Mouse (Mus musculus): ENCODE results near the gene Meox1. TPM values are rescaled to one million over a fixed set of nuclear protein-coding genes. Genes with fewer than 3 reads are reported as not detected.

Meox1 gene
- total and polyA plus RNA-seq, 3 experiments: not detected

DNA sequence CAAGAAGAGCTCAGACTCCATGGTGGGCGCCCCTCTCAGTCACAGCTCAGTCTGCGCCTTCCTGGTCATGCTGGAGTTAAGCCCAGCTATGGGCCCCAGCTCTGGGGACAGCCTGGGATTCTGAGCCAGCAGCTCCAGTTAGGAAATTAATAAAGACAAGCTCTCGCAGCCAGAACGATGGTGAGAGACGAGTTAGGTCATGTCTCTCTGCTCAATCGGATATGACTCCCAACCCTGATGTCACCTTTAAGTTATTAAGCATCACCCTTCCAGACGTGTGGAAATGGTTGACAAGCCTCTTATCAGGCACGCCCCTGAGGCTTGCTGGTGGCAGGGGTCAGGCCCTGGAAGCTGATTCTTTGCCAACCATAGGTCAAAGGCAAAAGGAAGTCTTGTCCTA, 20.3 kb downstream of the Meox1 start:
- H3K4me3 ChIP-seq (ENCODE audit: low read depth, low read length): no peak overlapping the region
- H3K36me3 ChIP-seq (replicated peaks): no peaks in the 10 kb centered on the region
- no peaks in the 10 kb centered on the region for H3K27me3 ChIP-seq (ENCODE audit: insufficient read depth, low read length)
- H3K4me1 ChIP-seq (ENCODE audit: insufficient read depth, low read depth, low read length): no peaks in the 10 kb centered on the region
- no peak for DNase-seq (ENCODE audit: low spot score)
- no peak for ATAC-seq (ENCODE audit: extremely low read depth, insufficient number of reproducible peaks, low FRiP score, poor library complexity, severe bottlenecking)
- no peak for TF ChIP-seq POLR2AphosphoS5 (IDR thresholded peaks at IDR 0.05; ENCODE audit: insufficient replicate concordance, low read depth, low read length)
- no peak for TF ChIP-seq GATA1 (IDR thresholded peaks at IDR 0.05; ENCODE audit: borderline replicate concordance, low read length)
- TF ChIP-seq GATA2 (IDR thresholded peaks at IDR 0.05; ENCODE audit: borderline replicate concordance, low read depth, low read length): no peak
- TF ChIP-seq CTCF (IDR thresholded peaks at IDR 0.05; ENCODE audit: low read depth, low read length): no peak
- TF ChIP-seq TAL1 (conservative IDR thresholded peaks at IDR 0.05; ENCODE audit: low read depth, low read length): no peak
- no peaks in the 10 kb centered on the region for H3K9me3 ChIP-seq (replicated peaks)

DNA sequence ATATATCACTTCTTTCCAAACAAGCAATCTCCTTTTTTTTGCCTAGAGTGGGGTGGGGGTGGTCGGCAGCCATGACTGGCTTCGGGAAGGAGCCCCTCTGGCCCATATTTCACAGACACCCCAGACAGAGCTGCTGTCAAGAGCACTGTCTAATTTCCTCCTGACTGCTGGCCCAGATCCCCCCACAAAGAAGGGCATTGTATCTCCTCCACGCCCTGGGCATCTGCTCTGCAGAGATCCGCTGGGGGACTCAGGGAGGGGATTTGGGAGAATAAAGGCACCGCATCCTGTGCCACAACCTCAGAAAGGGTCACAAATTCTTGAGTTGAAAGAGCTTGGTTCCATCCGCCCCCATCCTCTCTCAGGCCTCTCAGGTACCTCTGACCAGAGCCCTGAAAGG, 22.7 kb downstream of the Meox1 start:
- no peaks in the 10 kb centered on the region for H3K36me3 ChIP-seq (replicated peaks)
- no peak for ATAC-seq (ENCODE audit: extremely low read depth, insufficient number of reproducible peaks, low FRiP score, poor library complexity, severe bottlenecking)
- H3K4me1 ChIP-seq (ENCODE audit: insufficient read depth, low read depth, low read length): no peaks in the 10 kb centered on the region
- DNase-seq (ENCODE audit: low spot score): no peak
- TF ChIP-seq GATA2 (IDR thresholded peaks at IDR 0.05; ENCODE audit: borderline replicate concordance, low read depth, low read length): no peak
- no peak for TF ChIP-seq CTCF (IDR thresholded peaks at IDR 0.05; ENCODE audit: low read depth, low read length)
- TF ChIP-seq TAL1 (conservative IDR thresholded peaks at IDR 0.05; ENCODE audit: low read depth, low read length): no peak
- TF ChIP-seq GATA1 (IDR thresholded peaks at IDR 0.05; ENCODE audit: borderline replicate concordance, low read length): no peak
- TF ChIP-seq POLR2AphosphoS5 (IDR thresholded peaks at IDR 0.05; ENCODE audit: insufficient replicate concordance, low read depth, low read length): no peak
- H3K4me3 ChIP-seq (ENCODE audit: low read depth, low read length): no peak overlapping the region
- H3K27me3 ChIP-seq (ENCODE audit: insufficient read depth, low read length): no peaks in the 10 kb centered on the region
- no peaks in the 10 kb centered on the region for H3K9me3 ChIP-seq (replicated peaks)

DNA sequence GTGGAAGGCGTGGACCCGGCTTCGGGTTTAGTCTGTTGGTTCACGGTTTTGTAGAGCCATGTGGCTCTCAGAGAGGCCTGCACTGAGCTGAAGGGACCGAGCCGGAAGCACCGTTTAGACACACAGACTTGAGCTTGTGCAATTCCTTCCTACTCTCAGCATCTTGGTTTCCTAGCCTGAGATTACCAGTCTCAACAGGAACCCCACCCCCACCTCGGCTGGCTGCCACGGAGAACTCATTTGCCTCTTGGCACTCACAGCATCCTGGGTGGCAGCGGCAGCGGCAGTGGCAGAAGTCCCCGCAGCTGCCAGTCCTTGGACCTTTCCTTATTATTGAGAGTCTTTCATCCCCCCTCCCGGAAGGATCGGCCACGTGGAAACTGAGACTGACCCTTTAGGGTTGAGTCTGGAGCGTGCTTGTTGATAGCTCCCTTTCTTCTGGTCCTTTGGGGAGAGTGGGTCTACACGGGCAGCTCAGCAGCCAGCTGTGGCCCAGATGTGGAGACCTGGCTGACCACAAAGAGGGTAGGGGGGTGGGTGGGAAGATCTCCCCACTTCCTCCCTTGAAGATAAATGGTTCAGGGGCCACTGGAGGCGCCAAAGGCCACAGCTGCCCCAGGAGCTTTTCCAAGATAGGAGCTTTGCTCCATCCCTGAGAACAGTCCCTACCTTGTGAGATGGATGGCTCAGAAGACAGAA, 24.0 kb downstream of the Meox1 start:
- TF ChIP-seq TAL1 (conservative IDR thresholded peaks at IDR 0.05; ENCODE audit: low read depth, low read length): no peak
- TF ChIP-seq POLR2AphosphoS5 (IDR thresholded peaks at IDR 0.05; ENCODE audit: insufficient replicate concordance, low read depth, low read length): no peak
- no peak for TF ChIP-seq GATA1 (IDR thresholded peaks at IDR 0.05; ENCODE audit: borderline replicate concordance, low read length)
- no peak for TF ChIP-seq GATA2 (IDR thresholded peaks at IDR 0.05; ENCODE audit: borderline replicate concordance, low read depth, low read length)
- no peak for TF ChIP-seq CTCF (IDR thresholded peaks at IDR 0.05; ENCODE audit: low read depth, low read length)
- no peak for ATAC-seq (ENCODE audit: extremely low read depth, insufficient number of reproducible peaks, low FRiP score, poor library complexity, severe bottlenecking)
- Histone ChIP-seq H3K9me3 (replicated peaks) (no peaks in the 10 kb centered on the region), H3K4me3 (ENCODE audit: low read depth, low read length) (no peak overlapping the region), H3K27me3 (ENCODE audit: insufficient read depth, low read length) (no peaks in the 10 kb centered on the region), H3K36me3 (replicated peaks) (no peaks in the 10 kb centered on the region), H3K4me1 (ENCODE audit: insufficient read depth, low read depth, low read length) (no peaks in the 10 kb centered on the region)
- DNase-seq (ENCODE audit: low spot score): no peak

GRCm38 (mm10) chr11:101867513-101868052, 26.6 kb downstream of the Meox1 start:
- Histone ChIP-seq H3K4me3 (ENCODE audit: low read depth, low read length) (no peak overlapping the region), H3K36me3 (replicated peaks) (no peaks in the 10 kb centered on the region), H3K9me3 (replicated peaks) (no peaks in the 10 kb centered on the region), H3K27me3 (ENCODE audit: insufficient read depth, low read length) (no peaks in the 10 kb centered on the region), H3K4me1 (ENCODE audit: insufficient read depth, low read depth, low read length) (no peaks in the 10 kb centered on the region)
- TF ChIP-seq GATA2 (IDR thresholded peaks at IDR 0.05; ENCODE audit: borderline replicate concordance, low read depth, low read length) (no peak), CTCF (IDR thresholded peaks at IDR 0.05; ENCODE audit: low read depth, low read length) (no peak), GATA1 (IDR thresholded peaks at IDR 0.05; ENCODE audit: borderline replicate concordance, low read length) (no peak), POLR2AphosphoS5 (IDR thresholded peaks at IDR 0.05; ENCODE audit: insufficient replicate concordance, low read depth, low read length) (no peak), TAL1 (conservative IDR thresholded peaks at IDR 0.05; ENCODE audit: low read depth, low read length) (no peak)
- ATAC-seq (ENCODE audit: extremely low read depth, insufficient number of reproducible peaks, low FRiP score, poor library complexity, severe bottlenecking) (no peak), DNase-seq (ENCODE audit: low spot score) (no peak)

- ATAC-seq (ENCODE audit: extremely low read depth, insufficient number of reproducible peaks, low FRiP score, poor library complexity, severe bottlenecking) (no peak), DNase-seq (ENCODE audit: low spot score) (no peak)
- H3K36me3 ChIP-seq (replicated peaks): no peaks in the 10 kb centered on the region
- no peaks in the 10 kb centered on the region for H3K9me3 ChIP-seq (replicated peaks)
- H3K27me3 ChIP-seq (ENCODE audit: insufficient read depth, low read length): peaks cover 13% of the 10 kb centered on the region
- no peaks in the 10 kb centered on the region for H3K4me1 ChIP-seq (ENCODE audit: insufficient read depth, low read depth, low read length)
- no peak overlapping the region for H3K4me3 ChIP-seq (ENCODE audit: low read depth, low read length)
- no peak for TF ChIP-seq CTCF (IDR thresholded peaks at IDR 0.05; ENCODE audit: low read depth, low read length)
- TF ChIP-seq GATA2 (IDR thresholded peaks at IDR 0.05; ENCODE audit: borderline replicate concordance, low read depth, low read length): no peak
- TF ChIP-seq POLR2AphosphoS5 (IDR thresholded peaks at IDR 0.05; ENCODE audit: insufficient replicate concordance, low read depth, low read length): no peak
- TF ChIP-seq TAL1 (conservative IDR thresholded peaks at IDR 0.05; ENCODE audit: low read depth, low read length): no peak
- TF ChIP-seq GATA1 (IDR thresholded peaks at IDR 0.05; ENCODE audit: borderline replicate concordance, low read length): no peak
These were observed 35.4 kb downstream of the Meox1 start for GRCm38 (mm10) chr11:101858742-101859141.

DNA sequence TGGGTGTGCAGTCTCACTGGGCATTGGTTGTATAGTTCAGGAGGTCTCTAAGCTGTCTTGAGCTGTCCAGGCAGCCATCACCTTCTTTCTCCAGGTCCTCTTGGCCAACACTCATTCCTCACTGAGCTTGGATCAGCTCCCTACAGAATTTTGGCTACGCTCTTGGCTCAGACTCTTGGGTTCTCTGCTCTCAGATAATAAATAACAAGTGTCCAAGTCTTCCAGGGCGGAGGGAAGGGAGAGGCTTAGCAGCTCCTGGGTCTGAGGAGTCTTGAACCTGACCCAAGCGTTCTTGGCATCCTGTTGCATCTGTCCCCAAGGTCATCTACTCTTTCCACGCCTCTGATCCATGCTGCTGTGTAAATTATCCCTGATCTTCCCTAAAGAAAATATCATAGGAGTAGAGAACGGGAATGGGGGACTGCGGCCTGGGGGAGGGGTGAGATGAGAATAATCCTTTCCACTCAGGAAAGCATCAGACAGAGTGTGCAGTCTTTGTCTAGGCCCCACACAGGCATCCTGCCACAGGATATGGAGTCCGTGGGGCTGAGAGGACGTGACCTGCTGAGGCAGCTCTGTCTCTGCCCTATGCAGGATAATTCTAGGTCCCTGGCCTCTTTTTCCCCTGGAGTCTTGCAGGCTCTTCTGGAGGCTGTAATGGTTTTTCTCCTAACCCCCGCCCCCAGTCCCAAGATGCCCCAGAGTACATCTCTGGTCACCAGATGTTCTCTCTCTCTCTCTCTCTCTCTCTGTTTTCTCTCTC, 38.0 kb downstream of the Meox1 start:
- TF ChIP-seq POLR2AphosphoS5 (IDR thresholded peaks at IDR 0.05; ENCODE audit: insufficient replicate concordance, low read depth, low read length) (no peak), GATA2 (IDR thresholded peaks at IDR 0.05; ENCODE audit: borderline replicate concordance, low read depth, low read length) (no peak), CTCF (IDR thresholded peaks at IDR 0.05; ENCODE audit: low read depth, low read length) (no peak), TAL1 (conservative IDR thresholded peaks at IDR 0.05; ENCODE audit: low read depth, low read length) (no peak), GATA1 (IDR thresholded peaks at IDR 0.05; ENCODE audit: borderline replicate concordance, low read length) (no peak)
- ATAC-seq (ENCODE audit: extremely low read depth, insufficient number of reproducible peaks, low FRiP score, poor library complexity, severe bottlenecking) (no peak), DNase-seq (ENCODE audit: low spot score) (no peak)
- no peak overlapping the region for H3K4me3 ChIP-seq (ENCODE audit: low read depth, low read length)
- peaks cover 13% of the 10 kb centered on the region for H3K27me3 ChIP-seq (ENCODE audit: insufficient read depth, low read length)
- H3K4me1 ChIP-seq (ENCODE audit: insufficient read depth, low read depth, low read length): no peaks in the 10 kb centered on the region
- H3K9me3 ChIP-seq (replicated peaks): no peaks in the 10 kb centered on the region
- no peaks in the 10 kb centered on the region for H3K36me3 ChIP-seq (replicated peaks)
